Mouse (Mus musculus): ENCODE measurements around the gene Tor2a. TPM values are rescaled to one million over a fixed set of nuclear protein-coding genes. Genes with fewer than 3 reads are reported as not detected.
A peak's percentile ranks its signal among the peaks of the same experiment; 100 is the strongest.

The Tor2a gene
- 9.0 and 9.7 TPM in 2 replicates for total RNA-seq (2014; fragmentation: Nextera tagmentation)
- 14.0 and 17.7 TPM in 2 replicates for total RNA-seq (2017)
- 28.2 and 30.1 TPM in 2 replicates for polyA plus RNA-seq (2012)

- peak; percentile 91 for DNase-seq (ENCODE audit: low spot score)
- TF ChIP-seq CTCF (IDR thresholded peaks at IDR 0.05; ENCODE audit: low read depth, low read length) (peak; percentile 71), GATA2 (IDR thresholded peaks at IDR 0.05; ENCODE audit: borderline replicate concordance, low read depth, low read length) (no peak)
- H3K9me3 ChIP-seq (replicated peaks) = no peaks in the 10 kb centered on the region
- peaks cover 40% of the 10 kb centered on the region for H3K36me3 ChIP-seq (replicated peaks)
- peaks cover 21% of the 10 kb centered on the region for H3K27me3 ChIP-seq (ENCODE audit: insufficient read depth, low read length)
- H3K4me3 ChIP-seq (ENCODE audit: low read depth, low read length) = peak within 1 kb of the TSS; percentile 79
- ATAC-seq (ENCODE audit: extremely low read depth, insufficient number of reproducible peaks, low FRiP score, poor library complexity, severe bottlenecking) = peak; percentile 96
- peaks cover 12% of the 10 kb centered on the region for H3K4me1 ChIP-seq (ENCODE audit: insufficient read depth, low read depth, low read length)
These were observed at the start of gene Tor2a for GRCm38 (mm10) chr2:32757056-32757845. Gene Tor2a (plus strand): TSS chr2:32757234.

GRCm38 (mm10) chr2:32708643-32709042 lies 48.4 kb upstream of the Tor2a start:
- no peak for ATAC-seq (ENCODE audit: extremely low read depth, insufficient number of reproducible peaks, low FRiP score, poor library complexity, severe bottlenecking)
- H3K4me1 ChIP-seq (ENCODE audit: insufficient read depth, low read depth, low read length) = peaks cover 53% of the 10 kb centered on the region
- peak; percentile 74 for DNase-seq (ENCODE audit: low spot score)
- no peaks in the 10 kb centered on the region for H3K9me3 ChIP-seq (replicated peaks)
- no peak overlapping the region; the same call in 1 of the 2 replicates for H3K4me3 ChIP-seq (ENCODE audit: low read depth, low read length)
- no peaks in the 10 kb centered on the region for H3K27me3 ChIP-seq (ENCODE audit: insufficient read depth, low read length)
- no peak for TF ChIP-seq TAL1 (conservative IDR thresholded peaks at IDR 0.05; ENCODE audit: low read depth, low read length)
- TF ChIP-seq CTCF (IDR thresholded peaks at IDR 0.05; ENCODE audit: low read depth, low read length) = peak; percentile 61
- TF ChIP-seq GATA1 (IDR thresholded peaks at IDR 0.05; ENCODE audit: borderline replicate concordance, low read length) = no peak
- TF ChIP-seq GATA2 (IDR thresholded peaks at IDR 0.05; ENCODE audit: borderline replicate concordance, low read depth, low read length) = no peak
- peaks cover 79% of the 10 kb centered on the region for H3K36me3 ChIP-seq (replicated peaks)

GRCm38 (mm10) chr2:32709521-32710137 lies 47.4 kb upstream of the Tor2a start:
- Histone ChIP-seq H3K4me1 (ENCODE audit: insufficient read depth, low read depth, low read length) (peaks cover 63% of the 10 kb centered on the region), H3K4me3 (ENCODE audit: low read depth, low read length) (peak overlapping the region; percentile 54; the same call in 1 of the 2 replicates), H3K9me3 (replicated peaks) (no peaks in the 10 kb centered on the region), H3K27me3 (ENCODE audit: insufficient read depth, low read length) (no peaks in the 10 kb centered on the region), H3K36me3 (replicated peaks) (peaks cover 69% of the 10 kb centered on the region)
- ATAC-seq (ENCODE audit: extremely low read depth, insufficient number of reproducible peaks, low FRiP score, poor library complexity, severe bottlenecking) = no peak
- TF ChIP-seq GATA1 (IDR thresholded peaks at IDR 0.05; ENCODE audit: borderline replicate concordance, low read length) (no peak), GATA2 (IDR thresholded peaks at IDR 0.05; ENCODE audit: borderline replicate concordance, low read depth, low read length) (no peak), POLR2AphosphoS5 (IDR thresholded peaks at IDR 0.05; ENCODE audit: insufficient replicate concordance, low read depth, low read length) (no peak), TAL1 (conservative IDR thresholded peaks at IDR 0.05; ENCODE audit: low read depth, low read length) (no peak), CTCF (IDR thresholded peaks at IDR 0.05; ENCODE audit: low read depth, low read length) (no peak)
- no peak for DNase-seq (ENCODE audit: low spot score)

- Histone ChIP-seq H3K4me1 (ENCODE audit: insufficient read depth, low read depth, low read length) (peaks cover 69% of the 10 kb centered on the region), H3K4me3 (ENCODE audit: low read depth, low read length) (peak overlapping the region; percentile 54; the same call in 1 of the 2 replicates), H3K9me3 (replicated peaks) (no peaks in the 10 kb centered on the region), H3K27me3 (ENCODE audit: insufficient read depth, low read length) (no peaks in the 10 kb centered on the region), H3K36me3 (replicated peaks) (peaks cover 61% of the 10 kb centered on the region)
- ATAC-seq (ENCODE audit: extremely low read depth, insufficient number of reproducible peaks, low FRiP score, poor library complexity, severe bottlenecking) (no peak), DNase-seq (ENCODE audit: low spot score) (peak; percentile 57)
- TF ChIP-seq GATA2 (IDR thresholded peaks at IDR 0.05; ENCODE audit: borderline replicate concordance, low read depth, low read length) = no peak
- TF ChIP-seq GATA1 (IDR thresholded peaks at IDR 0.05; ENCODE audit: borderline replicate concordance, low read length) = no peak
- no peak for TF ChIP-seq POLR2AphosphoS5 (IDR thresholded peaks at IDR 0.05; ENCODE audit: insufficient replicate concordance, low read depth, low read length)
- no peak for TF ChIP-seq CTCF (IDR thresholded peaks at IDR 0.05; ENCODE audit: low read depth, low read length)
- no peak for TF ChIP-seq TAL1 (conservative IDR thresholded peaks at IDR 0.05; ENCODE audit: low read depth, low read length)
These were observed 46.6 kb upstream of the Tor2a start for GRCm38 (mm10) chr2:32710425-32710824.

- Histone ChIP-seq H3K9me3 (replicated peaks) (no peaks in the 10 kb centered on the region), H3K36me3 (replicated peaks) (peaks cover 51% of the 10 kb centered on the region), H3K4me3 (ENCODE audit: low read depth, low read length) (peak overlapping the region; percentile 93), H3K27me3 (ENCODE audit: insufficient read depth, low read length) (peaks cover 2% of the 10 kb centered on the region; the same call in 1 of the 2 replicates), H3K4me1 (ENCODE audit: insufficient read depth, low read depth, low read length) (peaks cover 67% of the 10 kb centered on the region)
- TF ChIP-seq TAL1 (conservative IDR thresholded peaks at IDR 0.05; ENCODE audit: low read depth, low read length) (no peak), GATA1 (IDR thresholded peaks at IDR 0.05; ENCODE audit: borderline replicate concordance, low read length) (no peak), GATA2 (IDR thresholded peaks at IDR 0.05; ENCODE audit: borderline replicate concordance, low read depth, low read length) (no peak), CTCF (IDR thresholded peaks at IDR 0.05; ENCODE audit: low read depth, low read length) (no peak), POLR2AphosphoS5 (IDR thresholded peaks at IDR 0.05; ENCODE audit: insufficient replicate concordance, low read depth, low read length) (no peak)
- DNase-seq (ENCODE audit: low spot score) (no peak), ATAC-seq (ENCODE audit: extremely low read depth, insufficient number of reproducible peaks, low FRiP score, poor library complexity, severe bottlenecking) (no peak)
These were observed 45.6 kb upstream of the Tor2a start for GRCm38 (mm10) chr2:32711301-32712056.

Measured in G1E (cell line).